Mouse (Mus musculus): ENCODE data around the gene Lrrc23.

The Lrrc23 gene

DNA sequence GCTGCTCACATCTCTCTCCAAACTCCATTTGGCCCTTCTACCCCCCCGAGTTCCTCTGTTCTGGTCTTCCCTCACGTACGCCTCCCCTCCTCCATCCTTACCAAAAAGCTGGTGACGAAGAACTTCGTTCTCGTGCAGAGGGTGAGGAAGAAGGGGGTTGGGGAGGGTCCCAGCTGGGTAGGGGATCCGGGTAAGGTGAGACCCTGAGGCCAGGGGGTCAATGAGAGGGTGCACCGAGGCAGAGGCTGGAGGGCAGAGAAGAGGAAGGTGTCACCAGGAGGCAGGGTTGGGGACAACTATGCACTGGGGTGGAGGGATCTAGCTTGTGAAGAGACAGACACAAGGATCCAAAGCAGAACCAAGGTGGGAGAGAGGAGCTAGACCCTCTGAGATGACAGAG lies 35.9 kb downstream of the Lrrc23 start:
- DNase-seq (ENCODE audit: extremely low spot score, low read depth, low spot score) = no peak

DNA sequence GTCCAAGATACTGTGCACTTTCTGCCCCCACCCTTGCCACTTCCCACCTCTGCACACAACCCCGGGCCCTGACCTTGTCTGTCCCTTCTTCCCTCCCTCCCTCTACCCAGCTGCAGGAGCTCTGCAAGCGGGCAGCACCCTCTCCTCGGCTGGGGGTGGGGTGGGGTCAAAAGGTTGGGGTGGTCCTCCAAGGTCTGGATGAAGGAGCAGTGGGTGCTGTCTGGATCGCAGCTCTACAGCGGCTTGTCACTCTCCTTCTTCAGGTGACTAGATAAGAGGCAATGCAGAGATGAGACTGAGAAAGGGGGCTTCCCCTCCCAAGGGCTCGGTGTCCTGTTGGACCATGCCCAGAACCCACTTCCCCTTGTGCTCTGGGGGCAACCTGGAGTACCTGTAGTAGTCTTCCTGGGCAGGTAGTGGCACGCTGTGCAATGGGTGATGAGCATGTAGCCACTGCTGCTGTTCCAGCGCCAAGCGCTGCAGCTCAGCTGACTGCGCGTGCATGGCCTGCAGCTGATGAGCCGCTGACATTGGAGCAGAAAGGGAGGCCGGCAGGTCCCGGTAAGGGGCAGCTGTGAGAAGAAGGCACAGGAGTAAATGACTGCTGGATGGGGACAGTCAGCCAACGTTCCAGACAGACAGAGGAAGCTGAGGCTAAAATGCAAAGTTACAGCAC lies 36.5 kb downstream of the Lrrc23 start:
- DNase-seq (ENCODE audit: extremely low spot score, low read depth, low spot score) = no peak

DNA sequence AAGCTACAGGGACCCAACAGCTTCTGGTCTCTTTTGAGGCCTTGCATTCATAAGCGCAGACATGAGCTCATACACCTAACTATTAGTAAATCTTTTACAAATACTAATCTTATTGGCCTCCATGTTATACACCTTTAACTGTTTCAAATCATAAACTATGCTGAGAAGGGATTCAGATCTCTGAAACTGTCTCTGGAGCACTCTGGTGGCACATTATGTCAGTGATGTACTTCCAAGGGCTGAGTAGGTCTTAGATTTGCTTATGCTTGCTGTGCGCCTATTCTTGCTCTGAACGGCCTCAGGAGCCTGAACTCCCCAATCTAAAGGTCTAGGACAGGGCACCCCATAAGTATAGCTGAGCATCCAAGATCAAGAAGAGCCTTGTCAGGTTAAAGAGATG lies 37.7 kb downstream of the Lrrc23 start:
- DNase-seq (ENCODE audit: extremely low spot score, low read depth, low spot score) = no peak

DNA sequence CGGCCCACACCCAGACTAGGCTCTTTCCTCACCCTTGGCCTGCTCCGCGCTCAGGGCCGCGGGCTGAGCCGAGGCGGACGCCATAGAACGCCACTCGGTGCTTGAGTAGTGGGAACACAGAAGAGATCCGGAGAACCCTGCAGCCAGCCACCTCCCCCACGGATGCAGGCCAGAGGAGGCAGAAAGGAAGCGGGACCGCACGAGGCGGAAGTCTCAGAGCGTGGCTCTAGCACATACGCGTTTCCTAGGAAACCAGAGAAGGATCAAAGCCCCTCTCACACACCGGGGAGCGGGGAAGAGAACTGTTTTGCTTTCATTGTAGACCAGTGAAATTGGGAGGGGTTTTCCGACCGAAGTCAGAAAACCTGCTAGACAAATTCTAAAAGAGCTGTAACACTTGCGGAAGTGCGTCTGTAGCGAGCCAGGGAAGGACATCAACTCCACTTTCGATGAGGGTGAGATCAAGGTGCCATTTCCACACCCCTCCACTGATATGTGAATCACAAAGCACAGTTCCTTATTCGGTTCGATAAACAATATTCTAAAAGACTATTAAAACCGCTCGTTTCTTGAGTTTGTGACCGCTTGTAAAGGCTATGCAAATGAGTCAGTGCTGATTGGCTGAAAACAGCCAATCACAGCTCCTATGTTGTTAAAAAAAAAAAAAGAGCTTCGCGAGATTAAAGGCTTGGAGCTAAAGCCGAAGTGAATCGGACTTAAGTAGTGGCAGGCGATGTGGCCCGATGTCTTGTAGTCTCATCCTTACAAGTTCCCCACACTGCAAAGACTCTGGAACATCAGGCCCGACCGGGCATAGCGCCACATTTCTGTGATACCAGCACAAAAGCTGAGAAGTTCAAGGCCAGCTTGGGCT lies 38.4 kb downstream of the Lrrc23 start, which contains the start of gene Grcc10:
Gene Grcc10 (minus strand): TSS at position 487 of the 874 bp plus-strand sequence.
- DNase-seq (ENCODE audit: extremely low spot score, low read depth, low spot score) = peak; percentile 96

DNA sequence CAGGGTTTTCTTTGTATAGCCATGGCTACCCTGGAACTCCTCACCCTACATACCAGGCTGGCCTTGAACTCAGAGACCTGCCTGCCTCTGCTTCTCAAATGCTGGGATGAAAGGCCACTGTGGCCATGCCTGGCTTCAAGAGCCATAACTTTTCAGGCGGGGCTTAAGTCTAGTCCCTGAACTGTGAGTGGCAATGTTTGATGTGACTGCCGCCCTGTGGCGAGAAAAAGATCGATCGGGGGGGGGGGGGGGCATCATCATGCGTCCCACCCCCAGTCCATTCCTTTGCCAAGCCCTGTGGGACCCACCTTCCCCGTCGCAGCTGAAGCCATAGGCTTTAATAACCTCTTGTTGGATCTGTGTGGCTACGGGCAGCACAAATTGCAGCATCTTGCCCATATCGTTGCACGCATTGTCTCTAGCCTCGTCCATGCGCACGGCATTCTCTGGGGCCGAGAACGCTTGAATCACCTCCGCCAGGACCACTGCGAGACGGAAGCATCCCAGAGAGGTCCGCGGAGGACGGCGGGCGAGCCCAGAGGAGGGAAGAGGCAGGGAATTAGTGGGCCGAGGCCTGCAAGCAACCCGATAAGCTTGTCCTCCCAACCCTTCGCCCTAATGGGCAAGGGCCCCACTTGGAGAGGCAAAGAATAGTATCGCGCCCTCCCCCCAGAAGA lies 39.2 kb downstream of the Lrrc23 start:
- DNase-seq (ENCODE audit: extremely low spot score, low read depth, low spot score) = no peak

DNA sequence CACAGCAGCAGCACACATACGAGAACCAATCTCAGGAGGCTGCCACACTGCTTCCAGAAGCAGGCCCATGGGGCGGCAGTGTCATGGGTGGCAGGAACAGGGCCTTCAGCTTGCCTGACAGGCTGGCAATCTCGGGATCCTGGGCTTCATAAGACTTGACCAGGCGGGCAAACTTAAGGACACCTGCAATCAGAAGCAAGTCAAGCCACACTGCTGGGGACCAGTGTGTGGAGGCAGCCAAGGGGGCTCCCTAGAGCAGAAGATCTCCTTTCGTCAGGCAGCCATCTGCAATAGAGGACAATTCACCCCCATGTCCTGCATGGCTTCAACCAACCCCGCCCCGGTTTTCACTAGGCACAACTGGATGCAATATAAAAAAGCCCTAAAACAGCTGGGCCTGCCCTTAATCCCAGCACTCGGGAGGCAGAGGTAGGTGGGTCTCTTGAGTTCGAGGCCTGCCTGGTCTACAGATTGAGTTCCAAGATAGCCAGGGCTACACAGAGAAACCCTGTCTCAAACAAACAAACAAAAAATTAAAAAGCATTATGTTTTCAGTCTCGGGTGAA lies 40.2 kb downstream of the Lrrc23 start:
- DNase-seq (ENCODE audit: extremely low spot score, low read depth, low spot score) = no peak

DNA sequence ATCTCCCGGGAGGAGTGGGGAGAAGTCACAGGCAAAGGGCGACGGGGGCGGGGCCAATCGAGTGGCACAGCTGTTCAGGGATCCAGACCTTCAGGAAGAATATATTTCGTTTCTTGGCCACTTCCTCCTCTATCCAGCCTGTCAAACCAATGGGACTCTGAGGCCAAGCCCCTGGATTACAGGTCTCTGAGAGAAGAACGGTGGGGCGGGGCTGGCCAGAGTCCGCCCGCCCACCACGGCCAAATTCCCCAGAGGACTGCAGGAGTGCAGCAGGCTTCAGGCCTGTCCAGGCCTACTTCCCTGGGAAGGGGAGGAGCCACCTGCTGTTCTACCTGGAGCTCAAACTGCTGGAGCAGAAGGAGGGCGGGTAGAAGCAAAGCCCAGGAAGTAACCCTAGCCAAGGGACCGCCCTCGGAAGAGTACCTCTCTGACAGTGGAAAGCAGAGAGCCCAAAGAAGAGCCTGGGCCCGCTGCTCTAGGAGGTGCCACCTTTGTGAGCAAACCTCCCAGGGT lies 41.0 kb downstream of the Lrrc23 start, which contains the start of gene Ptpn6:
Gene Ptpn6 (minus strand): TSS at position 204 of the 513 bp plus-strand sequence.
- DNase-seq (ENCODE audit: extremely low spot score, low read depth, low spot score) = no peak

DNA sequence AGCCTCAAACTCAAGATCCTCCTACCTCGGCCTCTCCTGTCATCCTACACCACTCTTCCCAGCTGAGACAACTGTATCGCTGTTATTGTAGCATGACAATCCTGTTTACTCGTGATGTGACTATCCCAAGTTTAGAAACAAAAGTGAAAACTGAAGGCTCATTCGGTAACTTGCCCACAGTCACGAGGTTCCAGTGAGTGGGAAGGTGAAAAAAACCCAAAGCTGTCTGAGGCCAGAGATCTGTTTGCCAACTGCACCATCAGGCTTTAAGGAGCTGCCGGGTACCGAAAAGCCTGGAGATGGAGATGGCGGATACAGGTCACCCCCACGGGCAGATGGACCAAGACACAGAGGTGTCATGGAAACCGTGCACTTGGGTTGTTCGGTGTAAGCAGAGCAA lies 42.5 kb downstream of the Lrrc23 start:
- no peak for DNase-seq (ENCODE audit: extremely low spot score, low read depth, low spot score)

DNA sequence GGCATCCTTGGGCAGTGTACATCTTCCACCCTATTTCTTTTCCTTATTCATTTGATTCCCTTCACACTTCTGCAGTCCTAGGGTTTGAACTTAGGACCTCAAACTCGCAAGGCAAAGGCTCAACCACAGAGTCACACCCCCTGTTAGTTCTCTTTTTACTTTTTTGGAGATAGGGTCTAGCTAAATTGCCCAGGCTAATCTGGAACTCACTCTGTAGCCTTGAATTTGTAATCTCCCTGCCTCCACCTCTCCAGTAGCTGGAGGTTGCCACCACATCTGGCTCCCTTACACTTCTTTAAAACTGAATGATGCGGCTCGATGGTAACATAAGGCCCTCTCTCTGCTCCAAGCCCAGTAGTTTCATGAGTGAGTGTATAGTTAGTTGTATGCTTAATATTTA lies 45.1 kb downstream of the Lrrc23 start:
- DNase-seq (ENCODE audit: extremely low spot score, low read depth, low spot score) = no peak

DNA sequence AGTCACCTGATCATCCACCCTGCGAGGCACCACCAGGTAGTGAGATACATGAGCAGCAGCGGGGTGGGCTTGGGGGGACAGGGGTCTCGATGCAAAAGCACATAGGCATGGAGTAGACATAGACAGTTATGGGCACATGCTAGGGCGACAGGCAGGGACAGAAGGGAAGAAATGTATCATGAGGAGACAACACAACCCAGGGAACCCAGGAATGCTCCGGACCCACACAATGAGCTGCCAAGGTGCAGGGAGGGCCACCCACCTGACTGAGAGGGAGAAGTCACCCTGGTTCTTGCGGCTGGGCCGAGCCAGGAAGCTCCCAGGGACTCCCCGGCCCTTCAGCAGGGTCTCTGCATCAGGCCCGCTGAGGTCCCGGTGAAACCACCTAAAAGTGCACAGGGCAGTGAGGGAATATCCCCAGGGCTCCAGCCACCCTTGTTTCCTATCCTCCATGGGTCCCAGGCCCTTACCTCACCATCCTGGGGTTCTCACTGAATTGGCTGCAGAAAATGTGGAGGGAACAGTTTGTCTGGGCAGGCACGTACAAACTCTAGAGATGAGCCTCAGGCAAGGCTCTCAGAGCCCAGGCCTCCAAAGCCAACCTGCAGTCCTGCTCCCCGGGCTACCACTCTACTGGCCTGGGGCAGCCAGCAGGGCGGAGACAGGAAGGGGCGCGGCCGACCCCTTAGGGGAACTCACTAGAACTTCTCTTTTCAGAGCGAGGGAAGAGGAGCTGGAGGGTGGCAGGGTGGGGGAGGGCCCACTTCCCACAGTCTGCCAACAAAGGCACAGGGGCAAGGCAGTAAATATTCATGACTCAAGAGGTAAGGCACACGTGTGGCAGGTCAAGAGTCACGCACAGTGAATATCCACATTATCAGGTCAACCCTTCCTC lies 46.8 kb downstream of the Lrrc23 start:
- DNase-seq (ENCODE audit: extremely low spot score, low read depth, low spot score) = no peak

DNA sequence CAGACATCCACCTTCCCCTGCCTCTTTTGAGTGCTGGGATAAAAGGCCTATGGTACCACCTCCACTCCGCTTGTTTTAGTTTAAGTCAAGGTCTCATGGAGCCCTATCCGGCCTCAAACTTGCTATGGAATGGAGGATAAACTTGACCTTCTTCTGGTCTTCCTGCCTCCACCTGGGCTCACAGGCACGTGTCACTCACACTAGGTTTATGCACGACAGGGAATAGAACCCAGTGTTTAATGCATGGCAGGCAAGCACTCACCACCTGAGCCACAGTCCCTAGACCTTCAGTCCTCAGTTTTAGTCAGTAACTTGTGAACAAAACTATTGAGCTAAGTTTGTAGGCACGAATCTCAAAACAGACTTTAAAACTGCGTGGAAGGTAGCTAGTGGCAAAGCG lies 48.5 kb downstream of the Lrrc23 start:
- no peak for DNase-seq (ENCODE audit: extremely low spot score, low read depth, low spot score)

DNA sequence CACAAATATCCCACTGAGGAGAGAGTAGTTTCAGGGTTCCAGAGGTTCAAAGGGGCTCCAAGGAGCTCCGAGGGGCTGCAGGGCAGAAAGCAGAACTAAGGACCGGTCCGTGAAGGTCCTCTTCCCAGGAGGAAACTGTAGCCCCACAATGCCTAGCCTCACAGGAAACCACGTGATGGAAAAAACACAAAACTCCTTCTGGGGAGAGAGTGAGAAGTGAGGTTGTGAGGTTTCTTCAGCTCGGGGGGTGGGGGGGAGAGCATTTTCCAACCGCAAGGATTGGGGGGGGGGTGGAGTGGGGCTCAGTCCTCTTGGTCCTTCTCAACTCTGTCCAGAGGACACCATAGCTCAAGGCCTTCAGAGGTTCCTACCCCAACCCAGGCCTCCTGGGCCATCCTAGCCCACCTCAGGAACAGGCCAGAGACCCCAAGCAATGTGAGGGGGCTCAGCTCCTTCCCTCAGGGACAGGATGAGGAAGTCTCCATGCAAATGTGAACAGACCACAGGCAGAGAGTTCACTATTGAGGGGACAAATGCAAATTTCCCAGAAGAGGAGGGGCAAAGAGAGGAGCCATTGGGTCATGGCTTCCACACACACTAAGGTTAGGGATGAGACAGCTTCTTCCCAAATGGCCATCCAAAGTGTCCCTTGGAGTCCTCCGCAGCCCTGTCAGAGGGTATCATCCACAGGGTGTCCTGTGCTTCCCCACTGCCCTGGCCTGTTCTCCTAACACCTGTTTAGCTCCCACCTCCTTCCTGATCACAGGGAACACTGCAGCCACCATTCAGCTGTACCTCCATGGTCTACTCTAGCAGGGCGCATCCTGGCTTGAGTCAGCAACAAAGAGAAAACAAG lies 49.4 kb downstream of the Lrrc23 start:
- DNase-seq (ENCODE audit: extremely low spot score, low read depth, low spot score) = no peak

DNA sequence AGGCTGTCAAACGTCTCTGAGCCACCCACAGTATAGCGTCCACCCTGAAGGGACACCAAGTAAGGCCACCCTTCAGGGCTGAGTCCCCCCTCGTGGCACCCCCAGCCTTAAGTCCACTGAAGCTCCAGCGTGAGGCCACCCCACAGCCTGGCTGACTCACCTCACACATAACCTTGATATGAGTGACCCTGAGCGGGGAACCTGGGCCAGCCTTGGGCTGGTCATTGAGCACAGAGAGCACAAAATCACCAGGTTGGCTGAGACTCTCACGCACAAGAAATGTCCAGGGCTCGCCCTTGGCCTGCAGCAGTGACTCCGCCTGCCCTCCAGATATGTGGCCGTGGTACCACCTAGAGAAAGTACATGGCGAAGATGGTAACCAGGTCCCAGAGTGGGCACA lies 50.9 kb downstream of the Lrrc23 start:
- no peak for DNase-seq (ENCODE audit: extremely low spot score, low read depth, low spot score)

DNA sequence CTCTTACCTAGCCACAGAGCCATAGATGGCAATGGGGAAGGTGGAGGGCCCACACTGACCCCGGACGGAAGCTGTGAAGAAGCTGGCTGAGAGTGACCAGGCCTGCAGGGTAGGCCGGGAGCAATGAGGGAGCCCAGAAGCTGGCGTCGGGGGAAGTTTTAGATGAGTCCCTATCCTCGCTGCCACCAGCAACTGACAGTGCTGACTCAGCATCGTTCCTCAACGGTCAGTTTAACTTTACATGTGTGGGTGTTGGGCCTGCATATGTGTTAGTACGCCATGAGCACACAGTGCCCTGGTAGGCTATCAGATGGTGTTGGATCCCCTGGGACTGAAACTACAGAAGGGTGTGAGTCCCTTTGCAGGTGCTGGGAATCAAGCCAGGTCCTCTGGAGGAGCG lies 55.1 kb downstream of the Lrrc23 start:
- no peak for DNase-seq (ENCODE audit: extremely low spot score, low read depth, low spot score)

DNA sequence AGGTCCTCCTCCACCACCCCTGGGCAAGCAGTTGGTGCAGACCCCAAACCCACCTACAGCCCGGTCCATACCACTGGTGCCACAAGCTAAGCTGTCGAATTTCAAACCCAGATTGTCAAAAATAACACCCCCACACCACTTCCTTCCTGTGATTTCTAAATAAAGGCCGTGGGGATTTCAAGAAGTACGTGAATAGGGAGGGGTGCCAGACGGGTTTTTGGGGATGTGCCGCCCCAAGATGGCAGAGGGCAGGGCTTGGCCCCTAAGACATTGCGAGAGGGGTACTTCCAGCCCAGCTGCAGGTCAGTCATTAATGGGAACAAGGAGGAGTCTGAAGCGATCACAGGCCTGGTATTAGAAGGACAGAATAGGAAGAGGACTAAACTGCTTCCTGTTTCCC lies 56.0 kb downstream of the Lrrc23 start:
- DNase-seq (ENCODE audit: extremely low spot score, low read depth, low spot score) = no peak

DNA sequence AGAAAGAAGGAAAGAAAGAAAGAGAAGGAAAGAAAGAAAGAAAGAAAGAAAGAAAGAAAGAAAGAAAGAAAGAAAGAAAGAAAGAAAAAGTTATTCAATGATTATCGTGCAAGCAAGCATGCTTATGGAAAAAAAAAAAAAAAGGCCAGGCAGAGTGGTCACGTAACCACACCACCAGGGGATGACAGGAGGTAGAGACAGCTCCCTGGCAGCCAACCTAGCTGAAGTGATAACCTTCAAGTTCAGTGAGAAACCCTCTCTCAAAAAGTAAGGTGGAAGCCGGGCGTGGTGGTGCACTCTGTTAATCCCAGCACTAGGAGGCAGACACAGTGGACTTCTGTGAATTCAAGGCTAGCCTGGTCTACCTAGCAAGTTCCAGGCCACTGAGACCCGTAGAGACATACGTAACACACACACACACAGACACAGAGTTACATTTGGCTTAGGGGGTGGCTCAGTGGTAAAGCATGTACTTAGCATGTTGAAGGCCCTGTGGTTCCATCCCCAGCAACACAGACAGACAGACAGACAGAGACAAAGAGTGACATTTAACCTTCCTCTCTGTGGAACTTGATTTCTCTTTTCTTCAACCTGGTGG lies 56.6 kb downstream of the Lrrc23 start:
- DNase-seq (ENCODE audit: extremely low spot score, low read depth, low spot score) = no peak

DNA sequence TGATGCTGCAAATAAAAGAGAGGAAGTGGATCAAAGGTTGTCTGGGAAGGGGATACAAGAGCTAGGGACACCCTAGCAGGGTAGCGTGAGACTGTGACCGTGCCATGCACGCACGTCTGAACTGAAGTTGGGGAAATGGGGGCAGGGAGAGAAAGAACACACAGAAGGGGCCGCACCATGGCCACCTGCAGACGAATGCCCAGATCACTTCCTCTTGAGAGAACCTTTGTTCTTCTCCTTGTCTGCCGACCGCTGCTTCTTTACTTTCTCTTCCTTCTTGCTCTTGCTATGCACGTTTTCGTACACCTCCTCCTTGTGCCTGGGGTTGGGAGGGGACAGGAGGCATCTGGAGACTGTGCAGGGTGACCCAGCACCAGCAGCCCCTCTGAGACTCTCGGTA lies 58.6 kb downstream of the Lrrc23 start:
- DNase-seq (ENCODE audit: extremely low spot score, low read depth, low spot score) = no peak

All from hindlimb bud, embryonic 11.5 days (tissue).